Mouse (Mus musculus): ENCODE measurements around the gene Gpr25.

- TF ChIP-seq HCFC1 (IDR thresholded peaks at IDR 0.05; ENCODE audit: borderline replicate concordance, insufficient read depth, low read length) (no peak), ZC3H11A (IDR thresholded peaks at IDR 0.05; ENCODE audit: borderline replicate concordance, low read depth, low read length) (no peak)
Observed at GRCm38 (mm10) chr1:136220037-136220871, 40.4 kb downstream of the Gpr25 start.

Measured in ES-E14 (cell line).